Mouse (Mus musculus) hindbrain, postnatal 0 days (tissue): ENCODE measurements at regions not wholly inside any gene's neighbourhood (a gene's known extent, or its start where the extent isn't known, plus 50 kb on each side); places are given as distances from the start of the nearest gene placed in this dataset.

Source experiments
- ATAC-seq: fragments of 200-750 bp; cut with Nextera tagmentation; 2 replicates; pipeline ENCODE4 v1.8.0; 2017; ENCODE audit warnings: mild to moderate bottlenecking, moderate TSS enrichment, moderate library complexity
- DNase-seq: peaks from one replicate; pipeline ENCODE4 v3.0.0-alpha.2; 2015; ENCODE audit warnings: low spot score
- H3K27ac ChIP-seq: fragments of 300-500 bp; sonication (generic); 2 replicates; pipeline ENCODE4 v1.5.1; 2014; ENCODE audit warnings: mild to moderate bottlenecking
- H3K27me3 ChIP-seq: fragments of 300-500 bp; sonication (generic); 2 replicates; pipeline ENCODE4 v1.6.1; 2014; ENCODE audit warnings: low read length, mixed read lengths; ENCODE audit not compliant: insufficient read depth
- H3K36me3 ChIP-seq: fragments of 300-500 bp; sonication (generic); 2 replicates; pipeline ENCODE4 v1.6.1; 2014; ENCODE audit warnings: low read length, mixed read lengths; ENCODE audit not compliant: insufficient read depth
- H3K4me1 ChIP-seq: fragments of 300-500 bp; sonication (generic); 2 replicates; pipeline ENCODE4 v1.6.1; 2014; ENCODE audit warnings: antibody characterized with exemption, low read length, mixed read lengths; ENCODE audit not compliant: insufficient read depth
- H3K4me2 ChIP-seq: fragments of 300-500 bp; sonication (generic); 2 replicates; pipeline ENCODE4 v1.6.1; 2014; ENCODE audit warnings: low read depth, mild to moderate bottlenecking, low read length, moderate library complexity, mixed read lengths
- H3K4me3 ChIP-seq: fragments of 300-500 bp; sonication (generic); 2 replicates; pipeline ENCODE4 v1.5.1; 2014; ENCODE audit warnings: low read length
- H3K9ac ChIP-seq: fragments of 300-500 bp; sonication (generic); replicated peaks from 2 replicates; pipeline ENCODE4 v1.6.1; 2014; ENCODE audit warnings: mild to moderate bottlenecking, low read length, moderate library complexity, mixed read lengths
- H3K9me3 ChIP-seq: fragments of 300-500 bp; sonication (generic); 2 replicates; pipeline ENCODE4 v1.6.1; 2016; ENCODE audit warnings: low read length, mixed read lengths
- CTCF ChIP-seq: IDR thresholded peaks from 2 replicates; pipeline ENCODE4 v1.5.1; 2016; ENCODE audit warnings: antibody characterized with exemption, control low read depth, low read depth
- WGBS: fragments of 180-500 bp; shearing (Covaris S2); extraction: QIAGEN DNeasy Blood & Tissue Kit; methylation state at CpG from one replicate; pipeline ENCODE4 v1.1.7; 2014; 5-methylcytosine and 5-hydroxymethylcytosine counted together

DNA sequence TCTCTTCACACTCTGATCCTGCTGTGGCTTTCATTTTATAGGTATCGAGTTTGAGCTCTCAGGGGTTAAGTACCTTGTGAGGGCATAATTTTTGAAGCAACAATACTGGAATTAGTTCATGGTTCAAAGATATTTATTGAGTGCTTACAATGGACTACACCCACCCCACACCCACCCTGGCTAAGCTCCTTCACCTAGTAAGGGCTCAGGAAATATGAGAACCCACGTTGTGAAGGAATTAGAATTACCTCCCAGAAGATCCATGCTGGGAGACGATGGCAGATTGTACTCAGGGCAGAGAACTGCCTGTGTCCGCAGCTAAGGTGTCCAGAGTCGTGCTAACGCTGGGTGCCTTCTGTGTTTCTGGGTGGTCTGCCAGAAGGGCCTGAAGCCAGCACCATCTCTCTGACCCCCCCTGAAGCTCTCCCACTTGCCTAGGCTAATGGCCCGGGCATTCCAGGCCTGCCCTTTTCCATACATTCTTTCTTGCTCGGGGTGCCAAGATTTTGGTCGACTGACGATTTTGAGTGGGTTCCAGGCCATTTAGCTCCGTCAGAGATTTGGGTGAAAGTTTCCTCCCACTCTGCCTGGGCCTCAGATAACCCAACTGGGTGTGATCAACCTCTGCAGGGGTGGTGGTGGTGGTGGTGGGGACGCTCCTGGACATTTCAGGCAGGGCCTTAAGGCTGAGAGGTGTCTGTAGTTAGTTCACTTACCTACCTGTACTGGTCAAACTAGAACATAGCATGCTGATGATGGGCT lies 67.7 kb upstream of the Bcl6 start:
- no peaks in the 10 kb centered on the region for H3K36me3 ChIP-seq
- 51% methylated on average over 12 of the region's 12 CpGs for WGBS
- no peak for TF ChIP-seq CTCF
- ATAC-seq (no peak), DNase-seq (no peak)
- no peaks in the 10 kb centered on the region for H3K27me3 ChIP-seq
- no peak overlapping the region for H3K4me3 ChIP-seq
- no peak overlapping the region for H3K27ac ChIP-seq
- 0 out of 2 replicates have a peak, but pooled peaks cover 1% of the 10 kb centered on the region for H3K4me1 ChIP-seq
- no peak overlapping the region for H3K9ac ChIP-seq
- no peak overlapping the region for H3K4me2 ChIP-seq
- no peaks in the 10 kb centered on the region for H3K9me3 ChIP-seq

DNA sequence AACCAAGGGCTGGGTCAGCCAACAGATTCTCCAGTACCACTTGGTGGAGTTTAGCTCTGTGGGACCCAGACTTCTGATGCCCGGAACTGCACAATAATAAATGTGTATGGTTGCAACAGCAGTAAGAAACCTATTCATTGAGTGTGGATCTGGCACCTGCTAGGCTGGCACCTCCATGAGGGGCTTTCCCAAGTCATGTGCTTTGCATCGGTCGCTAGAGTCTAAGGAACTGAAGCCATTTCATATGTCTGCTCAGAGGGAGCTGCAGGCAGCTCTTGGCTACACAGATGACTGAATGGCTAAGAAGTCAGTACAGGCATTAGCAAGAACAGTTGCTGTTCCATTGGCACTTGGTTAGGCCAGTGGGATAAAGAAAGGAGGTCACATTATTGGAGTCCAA lies 65.6 kb upstream of the Bcl6 start:
- no peak for ATAC-seq
- 98% methylated on average over 3 of the region's 3 CpGs for WGBS
- no peak for TF ChIP-seq CTCF

DNA sequence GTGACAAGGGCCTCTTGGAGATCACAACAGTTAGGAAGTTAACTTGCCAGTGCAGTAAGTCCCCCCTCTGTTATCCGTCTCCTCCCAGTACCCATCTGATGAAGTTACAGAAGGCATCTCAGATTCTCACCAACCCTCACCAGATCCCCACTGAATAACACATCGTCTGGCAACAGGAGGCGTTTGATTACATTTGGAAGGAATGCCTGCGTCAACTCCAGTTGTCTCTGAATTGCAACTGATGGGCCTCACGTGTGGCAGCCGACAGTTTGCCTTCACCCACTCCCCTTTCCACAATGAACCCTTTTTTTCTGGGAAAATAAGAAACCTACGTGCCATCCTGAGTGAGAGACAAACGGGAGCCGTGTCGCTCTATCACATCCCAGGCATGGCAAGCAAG lies 64.8 kb upstream of the Bcl6 start:
- Histone ChIP-seq H3K9ac (no peak overlapping the region), H3K27me3 (no peaks in the 10 kb centered on the region), H3K4me1 (0 out of 2 replicates have a peak, but pooled peaks cover 3% of the 10 kb centered on the region), H3K4me2 (no peak overlapping the region), H3K36me3 (no peaks in the 10 kb centered on the region), H3K9me3 (no peaks in the 10 kb centered on the region), H3K27ac (no peak overlapping the region), H3K4me3 (no peak overlapping the region)
- TF ChIP-seq CTCF, result no peak
- WGBS, result 81% methylated on average over 10 of the region's 10 CpGs
- no peak for ATAC-seq
- DNase-seq, result no peak

More for the DNA sequence above, 65.6 kb upstream of the Bcl6 start:
- Histone ChIP-seq H3K27ac (no peak overlapping the region), H3K4me3 (no peak overlapping the region), H3K9ac (no peak overlapping the region), H3K4me1 (0 out of 2 replicates have a peak, but pooled peaks cover 3% of the 10 kb centered on the region), H3K36me3 (no peaks in the 10 kb centered on the region), H3K27me3 (no peaks in the 10 kb centered on the region), H3K4me2 (no peak overlapping the region), H3K9me3 (no peaks in the 10 kb centered on the region)
- DNase-seq, result no peak

DNA sequence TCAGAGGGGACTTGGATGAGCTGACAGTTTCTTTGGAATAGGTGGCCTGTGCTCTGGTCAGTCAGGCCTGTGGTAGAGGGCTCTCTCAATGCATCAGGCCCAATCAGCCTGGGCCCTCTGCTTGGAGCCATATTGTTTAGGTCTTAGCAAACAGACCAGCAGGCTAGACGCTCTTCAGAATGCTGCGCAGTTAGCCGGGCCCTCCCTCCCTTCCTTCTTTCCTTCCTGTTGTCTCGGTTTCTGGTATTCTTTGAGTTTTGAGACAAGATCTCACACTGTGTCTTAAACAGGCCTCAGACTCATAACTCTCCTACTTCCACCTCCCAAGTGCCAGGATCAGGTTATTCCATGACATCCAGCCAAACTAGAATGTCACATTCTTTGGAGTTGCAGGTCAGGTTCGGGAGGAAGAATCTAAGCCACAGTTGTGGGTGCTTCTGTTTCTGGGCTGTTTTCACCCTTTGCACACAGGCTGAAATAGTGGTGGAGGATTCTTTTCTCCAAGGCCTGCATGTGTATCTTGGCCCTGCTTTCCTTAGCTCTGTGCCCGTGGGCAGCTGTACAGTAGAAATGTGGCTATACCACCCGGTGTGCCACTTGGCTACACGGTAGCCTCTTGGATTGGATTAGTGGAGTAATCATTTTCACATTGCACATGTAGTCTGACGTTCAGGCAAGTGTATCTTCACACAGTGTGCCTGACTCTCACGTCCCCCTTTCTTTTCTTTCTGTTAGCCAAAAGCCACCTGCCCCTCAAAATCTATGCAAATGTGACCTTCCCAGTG lies 62.4 kb upstream of the Bcl6 start:
- no peak overlapping the region for H3K4me2 ChIP-seq
- no peaks in the 10 kb centered on the region for H3K36me3 ChIP-seq
- H3K4me3 ChIP-seq, result no peak overlapping the region
- no peak overlapping the region for H3K9ac ChIP-seq
- DNase-seq, result no peak
- 0 out of 2 replicates have a peak, but pooled peaks cover 3% of the 10 kb centered on the region for H3K4me1 ChIP-seq
- no peak for ATAC-seq
- no peaks in the 10 kb centered on the region for H3K27me3 ChIP-seq
- no peak for TF ChIP-seq CTCF
- H3K9me3 ChIP-seq, result no peaks in the 10 kb centered on the region
- 81% methylated on average over 10 of the region's 10 CpGs for WGBS
- H3K27ac ChIP-seq, result no peak overlapping the region

DNA sequence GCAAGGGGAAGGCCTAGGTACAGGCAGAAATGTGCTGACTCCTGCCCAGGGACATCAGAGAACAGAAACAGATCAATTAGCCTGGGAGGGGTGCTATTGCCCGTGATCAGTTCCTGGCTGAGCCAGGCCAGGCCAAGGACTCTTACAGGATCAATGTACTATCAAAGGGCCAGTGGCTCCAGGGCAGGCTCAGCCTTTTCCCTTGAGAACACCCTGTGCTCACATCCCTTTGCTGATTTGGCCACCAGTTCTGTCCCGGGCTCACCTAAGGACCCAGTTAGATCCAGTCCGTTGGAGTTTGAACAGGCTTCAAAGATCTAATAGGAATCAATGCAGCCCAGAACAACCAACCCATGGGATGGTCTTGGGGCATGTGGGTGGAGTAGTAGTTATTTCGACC lies 55.1 kb upstream of the Bcl6 start:
- Histone ChIP-seq H3K27ac (no peak overlapping the region), H3K4me2 (no peak overlapping the region), H3K4me1 (no peaks in the 10 kb centered on the region), H3K9me3 (no peaks in the 10 kb centered on the region), H3K9ac (no peak overlapping the region), H3K27me3 (no peaks in the 10 kb centered on the region), H3K4me3 (no peak overlapping the region), H3K36me3 (no peaks in the 10 kb centered on the region)
- no peak for DNase-seq
- TF ChIP-seq CTCF, result no peak
- ATAC-seq, result no peak
- 87% methylated on average over 4 of the region's 4 CpGs for WGBS

DNA sequence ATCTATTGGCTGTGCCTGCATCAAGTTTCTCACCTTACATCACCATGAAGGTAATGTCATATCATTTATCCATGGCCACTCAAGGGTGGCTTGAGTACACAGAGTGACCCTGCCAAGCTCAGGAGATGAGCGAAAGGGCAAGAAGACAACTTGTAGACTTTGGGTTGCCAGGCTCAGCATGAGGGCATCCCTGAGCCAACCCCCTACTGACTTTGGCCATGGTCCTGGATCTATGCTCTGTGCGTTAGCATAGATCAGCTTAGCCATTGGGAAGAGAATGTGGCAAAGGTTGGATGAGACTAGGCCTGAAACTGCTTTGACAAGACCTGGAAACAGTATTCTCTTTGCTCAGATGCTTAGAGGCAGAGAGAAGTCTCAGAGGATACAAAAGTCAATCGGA lies 54.3 kb upstream of the Bcl6 start:
- no peak for TF ChIP-seq CTCF
- 64% methylated on average over 3 of the region's 3 CpGs for WGBS
- ATAC-seq, result no peak
- H3K4me2 ChIP-seq, result no peak overlapping the region
- no peak overlapping the region for H3K9ac ChIP-seq
- H3K27ac ChIP-seq, result no peak overlapping the region
- H3K36me3 ChIP-seq, result no peaks in the 10 kb centered on the region
- no peak overlapping the region for H3K4me3 ChIP-seq
- H3K27me3 ChIP-seq, result no peaks in the 10 kb centered on the region
- H3K9me3 ChIP-seq, result no peaks in the 10 kb centered on the region
- DNase-seq, result no peak
- no peaks in the 10 kb centered on the region for H3K4me1 ChIP-seq

DNA sequence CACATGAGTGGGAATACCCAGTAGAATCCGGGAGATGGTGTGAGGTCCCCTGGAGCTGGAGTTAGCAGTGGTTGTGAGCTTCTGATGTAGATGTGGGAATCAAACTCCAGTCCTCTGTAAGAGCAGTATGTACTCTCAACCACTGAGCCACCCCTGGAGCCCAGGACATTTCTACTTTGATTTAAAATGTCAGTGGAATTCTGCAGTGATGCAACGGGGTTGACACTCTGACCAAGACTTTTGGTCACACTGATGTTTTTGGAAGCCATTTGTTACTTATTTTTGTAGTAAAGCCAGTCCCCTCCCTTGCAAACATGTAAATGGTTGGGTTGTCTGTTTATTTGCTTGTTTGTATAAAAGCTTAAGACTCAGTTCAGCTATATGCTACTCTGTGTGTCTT lies 53.6 kb upstream of the Bcl6 start:
- no peak for TF ChIP-seq CTCF
- Histone ChIP-seq H3K36me3 (no peaks in the 10 kb centered on the region), H3K9me3 (no peaks in the 10 kb centered on the region), H3K4me2 (no peak overlapping the region), H3K9ac (no peak overlapping the region), H3K4me1 (no peaks in the 10 kb centered on the region), H3K27ac (no peak overlapping the region), H3K27me3 (no peaks in the 10 kb centered on the region), H3K4me3 (no peak overlapping the region)
- no peak for DNase-seq
- WGBS, result 89% methylated on average over 2 of the region's 2 CpGs
- no peak for ATAC-seq
